Mouse (Mus musculus): ENCODE results near the gene Inpp5a. TPM values are rescaled to one million over a fixed set of nuclear protein-coding genes. Genes with fewer than 3 reads are reported as not detected.
A peak's percentile ranks its signal among the peaks of the same experiment; 100 is the strongest.

Inpp5a gene
- polyA plus RNA-seq, 1 experiment from 2014 or later: 22.4 TPM

GRCm38 (mm10) chr7:139475896-139476295, 87.0 kb downstream of the Inpp5a start:
- Histone ChIP-seq H3K9me3 (ENCODE audit: control insufficient read depth, low read length) (no peaks in the 10 kb centered on the region), H3K9ac (ENCODE audit: low read length) (no peak overlapping the region), H3K27me3 (ENCODE audit: control insufficient read depth, insufficient read depth, low read length) (no peaks in the 10 kb centered on the region), H3K36me3 (ENCODE audit: control insufficient read depth, insufficient read depth, low read length) (no peaks in the 10 kb centered on the region), H3K4me2 (ENCODE audit: low read depth, low read length, severe bottlenecking) (no peak overlapping the region), H3K27ac (ENCODE audit: low read depth, low read length) (no peak overlapping the region), H3K4me1 (replicated peaks; ENCODE audit: control insufficient read depth, insufficient read depth, low read length) (no peaks in the 10 kb centered on the region), H3K4me3 (ENCODE audit: low read depth, low read length) (no peak overlapping the region)
- DNase-seq (ENCODE audit: low spot score) (no peak), ATAC-seq (replicated peaks; ENCODE audit: low FRiP score) (no peak)
- 50% methylated on average over 4 of the region's 4 CpGs for WGBS

DNA sequence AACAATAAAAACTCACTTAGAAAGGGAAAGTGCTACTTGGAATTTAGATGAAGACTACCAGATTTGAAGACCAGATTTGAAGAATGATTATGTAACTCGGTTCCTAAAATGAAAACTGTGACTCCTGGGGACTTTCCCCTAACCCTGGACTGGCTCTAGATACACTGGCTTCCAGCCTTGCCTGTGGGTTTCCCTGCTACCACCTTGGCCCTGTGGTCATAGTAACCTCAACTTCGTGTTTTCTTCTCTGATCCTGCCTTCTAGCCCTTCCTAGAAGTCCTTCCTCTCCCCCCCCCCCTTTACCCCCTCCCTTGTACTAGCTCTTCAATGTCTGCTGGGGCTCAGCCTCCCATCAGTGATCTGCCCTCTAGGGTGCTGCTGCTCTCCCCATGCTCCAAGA, 87.8 kb downstream of the Inpp5a start:
- Histone ChIP-seq H3K4me2 (ENCODE audit: low read depth, low read length, severe bottlenecking) (no peak overlapping the region), H3K9me3 (ENCODE audit: control insufficient read depth, low read length) (no peaks in the 10 kb centered on the region), H3K4me1 (replicated peaks; ENCODE audit: control insufficient read depth, insufficient read depth, low read length) (no peaks in the 10 kb centered on the region), H3K36me3 (ENCODE audit: control insufficient read depth, insufficient read depth, low read length) (no peaks in the 10 kb centered on the region), H3K4me3 (ENCODE audit: low read depth, low read length) (no peak overlapping the region), H3K27me3 (ENCODE audit: control insufficient read depth, insufficient read depth, low read length) (no peaks in the 10 kb centered on the region), H3K27ac (ENCODE audit: low read depth, low read length) (no peak overlapping the region), H3K9ac (ENCODE audit: low read length) (no peak overlapping the region)
- ATAC-seq (replicated peaks; ENCODE audit: low FRiP score) (no peak), DNase-seq (ENCODE audit: low spot score) (no peak)
- 70% methylated on average over 2 of the region's 2 CpGs for WGBS

DNA sequence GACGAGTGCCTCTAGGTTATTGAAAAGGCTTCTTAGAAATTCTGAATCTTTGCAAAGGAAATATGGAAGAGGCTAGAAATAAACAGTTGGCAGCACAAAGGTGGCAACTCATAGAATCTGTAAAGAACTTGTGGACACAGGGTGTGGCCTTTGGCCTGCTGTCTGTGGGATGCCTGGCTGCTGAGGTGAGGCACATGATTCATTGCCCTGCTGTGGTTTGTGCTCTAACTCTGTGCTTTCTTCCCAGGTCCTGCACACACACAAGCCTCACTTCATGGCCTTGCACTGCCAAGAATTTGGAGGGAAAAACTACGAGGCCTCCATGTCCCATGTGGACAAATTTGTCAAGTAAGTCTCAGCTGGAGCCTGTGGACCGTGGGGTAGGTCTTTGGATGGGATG, 88.8 kb downstream of the Inpp5a start:
- DNase-seq (ENCODE audit: low spot score) (no peak), ATAC-seq (replicated peaks; ENCODE audit: low FRiP score) (no peak)
- Histone ChIP-seq H3K36me3 (ENCODE audit: control insufficient read depth, insufficient read depth, low read length) (no peaks in the 10 kb centered on the region), H3K4me3 (ENCODE audit: low read depth, low read length) (no peak overlapping the region), H3K9me3 (ENCODE audit: control insufficient read depth, low read length) (no peaks in the 10 kb centered on the region), H3K4me1 (replicated peaks; ENCODE audit: control insufficient read depth, insufficient read depth, low read length) (no peaks in the 10 kb centered on the region), H3K4me2 (ENCODE audit: low read depth, low read length, severe bottlenecking) (no peak overlapping the region), H3K27ac (ENCODE audit: low read depth, low read length) (no peak overlapping the region), H3K27me3 (ENCODE audit: control insufficient read depth, insufficient read depth, low read length) (no peaks in the 10 kb centered on the region), H3K9ac (ENCODE audit: low read length) (no peak overlapping the region)
- 88% methylated on average over 3 of the region's 3 CpGs for WGBS

- H3K27ac ChIP-seq (ENCODE audit: low read depth, low read length): no peak overlapping the region
- H3K36me3 ChIP-seq (ENCODE audit: control insufficient read depth, insufficient read depth, low read length): no peaks in the 10 kb centered on the region
- no peaks in the 10 kb centered on the region for H3K4me1 ChIP-seq (replicated peaks; ENCODE audit: control insufficient read depth, insufficient read depth, low read length)
- DNase-seq (ENCODE audit: low spot score) (no peak), ATAC-seq (replicated peaks; ENCODE audit: low FRiP score) (no peak)
- 86% methylated on average over 1 of the region's 1 CpGs for WGBS
- H3K27me3 ChIP-seq (ENCODE audit: control insufficient read depth, insufficient read depth, low read length): no peaks in the 10 kb centered on the region
- H3K4me3 ChIP-seq (ENCODE audit: low read depth, low read length): no peak overlapping the region
- H3K9me3 ChIP-seq (ENCODE audit: control insufficient read depth, low read length): no peaks in the 10 kb centered on the region
- no peak overlapping the region for H3K9ac ChIP-seq (ENCODE audit: low read length)
- H3K4me2 ChIP-seq (ENCODE audit: low read depth, low read length, severe bottlenecking): no peak overlapping the region
Observed at GRCm38 (mm10) chr7:139479077-139479476, 90.2 kb downstream of the Inpp5a start.

GRCm38 (mm10) chr7:139479626-139480025, 90.7 kb downstream of the Inpp5a start:
- H3K4me3 ChIP-seq (ENCODE audit: low read depth, low read length): no peak overlapping the region
- no peak overlapping the region for H3K9ac ChIP-seq (ENCODE audit: low read length)
- H3K36me3 ChIP-seq (ENCODE audit: control insufficient read depth, insufficient read depth, low read length): no peaks in the 10 kb centered on the region
- no peak overlapping the region for H3K27ac ChIP-seq (ENCODE audit: low read depth, low read length)
- WGBS: 79% methylated on average over 6 of the region's 6 CpGs
- H3K4me1 ChIP-seq (replicated peaks; ENCODE audit: control insufficient read depth, insufficient read depth, low read length): no peaks in the 10 kb centered on the region
- DNase-seq (ENCODE audit: low spot score) (no peak), ATAC-seq (replicated peaks; ENCODE audit: low FRiP score) (no peak)
- no peaks in the 10 kb centered on the region for H3K9me3 ChIP-seq (ENCODE audit: control insufficient read depth, low read length)
- H3K4me2 ChIP-seq (ENCODE audit: low read depth, low read length, severe bottlenecking): no peak overlapping the region
- H3K27me3 ChIP-seq (ENCODE audit: control insufficient read depth, insufficient read depth, low read length): no peaks in the 10 kb centered on the region

DNA sequence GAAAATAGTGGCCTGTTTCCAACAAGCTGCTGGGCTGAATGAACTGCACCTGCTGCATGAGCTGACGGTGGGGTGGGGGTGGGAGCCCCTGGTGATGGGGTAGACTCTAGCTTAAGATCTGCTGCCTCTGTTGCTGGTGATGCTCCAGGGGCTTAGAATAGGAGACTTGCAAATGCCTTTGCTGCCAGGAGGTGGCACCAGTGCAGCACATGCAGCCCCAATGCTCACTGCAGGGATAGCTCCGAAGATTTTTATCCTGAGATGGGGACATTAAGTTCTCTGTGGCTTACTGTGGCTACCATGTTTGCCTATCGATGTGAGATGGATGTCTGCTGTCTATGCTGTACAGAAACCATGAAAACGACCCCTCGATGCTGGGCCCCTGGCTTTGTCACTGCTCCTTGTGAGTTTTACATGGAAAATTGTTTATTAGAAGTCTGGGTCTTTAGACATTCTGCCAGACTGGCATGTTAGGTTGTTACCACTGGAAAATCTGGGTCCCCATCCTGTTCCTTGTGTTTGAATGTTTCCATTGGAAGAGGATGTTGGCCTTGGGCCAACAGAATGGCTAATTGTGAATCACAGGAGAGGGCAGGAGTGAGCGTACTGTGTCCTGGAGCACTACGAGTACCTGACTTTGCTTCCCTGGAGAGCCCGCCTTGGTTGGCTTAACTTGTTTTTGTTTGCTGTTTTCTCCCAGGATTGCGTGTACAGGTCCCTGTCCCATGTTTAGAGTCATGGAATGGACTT, 95.5 kb downstream of the Inpp5a start:
- H3K36me3 ChIP-seq (ENCODE audit: control insufficient read depth, insufficient read depth, low read length): no peaks in the 10 kb centered on the region
- no peaks in the 10 kb centered on the region for H3K9me3 ChIP-seq (ENCODE audit: control insufficient read depth, low read length)
- H3K4me1 ChIP-seq (replicated peaks; ENCODE audit: control insufficient read depth, insufficient read depth, low read length): no peaks in the 10 kb centered on the region
- WGBS: 62% methylated on average over 9 of the region's 9 CpGs
- H3K4me3 ChIP-seq (ENCODE audit: low read depth, low read length): no peak overlapping the region
- ATAC-seq (replicated peaks; ENCODE audit: low FRiP score): no peak; the same call in 1 of the 2 replicates
- no peak overlapping the region for H3K27ac ChIP-seq (ENCODE audit: low read depth, low read length)
- H3K9ac ChIP-seq (ENCODE audit: low read length): no peak overlapping the region
- H3K27me3 ChIP-seq (ENCODE audit: control insufficient read depth, insufficient read depth, low read length): no peaks in the 10 kb centered on the region
- DNase-seq (ENCODE audit: low spot score): peak; percentile 65
- H3K4me2 ChIP-seq (ENCODE audit: low read depth, low read length, severe bottlenecking): no peak overlapping the region

- 71% methylated on average over 3 of the region's 3 CpGs for WGBS
- peaks cover 5% of the 10 kb centered on the region for H3K27me3 ChIP-seq (ENCODE audit: control insufficient read depth, insufficient read depth, low read length)
Observed at GRCm38 (mm10) chr7:139489721-139490211, 100.9 kb downstream of the Inpp5a start.

DNA sequence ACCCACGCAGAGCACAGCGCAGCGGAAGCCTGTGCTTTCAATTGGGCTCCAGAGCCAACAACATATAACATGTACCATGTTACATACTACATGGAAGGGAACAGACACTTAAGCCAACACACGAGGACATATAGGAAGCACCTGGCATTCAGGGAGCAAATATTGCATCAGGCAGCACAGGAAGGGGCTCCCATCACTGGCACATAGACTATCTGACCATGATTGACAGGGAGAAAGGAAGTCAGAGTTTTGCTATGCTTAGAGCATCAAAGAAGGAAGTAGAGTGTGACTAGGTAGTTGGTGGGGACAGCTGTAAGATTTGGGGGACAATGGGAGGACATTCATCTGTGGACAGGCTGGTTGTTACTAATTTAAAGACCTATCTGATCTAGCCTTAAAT, 103.4 kb downstream of the Inpp5a start:
- DNase-seq (ENCODE audit: low spot score): no peak
- 94% methylated on average over 4 of the region's 4 CpGs for WGBS
- Histone ChIP-seq H3K36me3 (ENCODE audit: control insufficient read depth, insufficient read depth, low read length) (no peaks in the 10 kb centered on the region), H3K4me1 (replicated peaks; ENCODE audit: control insufficient read depth, insufficient read depth, low read length) (no peaks in the 10 kb centered on the region), H3K9ac (ENCODE audit: low read length) (no peak overlapping the region), H3K9me3 (ENCODE audit: control insufficient read depth, low read length) (no peaks in the 10 kb centered on the region), H3K4me3 (ENCODE audit: low read depth, low read length) (no peak overlapping the region), H3K4me2 (ENCODE audit: low read depth, low read length, severe bottlenecking) (no peak overlapping the region), H3K27me3 (ENCODE audit: control insufficient read depth, insufficient read depth, low read length) (peaks cover 27% of the 10 kb centered on the region), H3K27ac (ENCODE audit: low read depth, low read length) (no peak overlapping the region)
- ATAC-seq (replicated peaks; ENCODE audit: low FRiP score): no peak

More at GRCm38 (mm10) chr7:139489721-139490211, 100.9 kb downstream of the Inpp5a start:
- Histone ChIP-seq H3K9me3 (ENCODE audit: control insufficient read depth, low read length) (no peaks in the 10 kb centered on the region), H3K4me3 (ENCODE audit: low read depth, low read length) (no peak overlapping the region), H3K27ac (ENCODE audit: low read depth, low read length) (no peak overlapping the region), H3K4me1 (replicated peaks; ENCODE audit: control insufficient read depth, insufficient read depth, low read length) (no peaks in the 10 kb centered on the region), H3K4me2 (ENCODE audit: low read depth, low read length, severe bottlenecking) (no peak overlapping the region), H3K36me3 (ENCODE audit: control insufficient read depth, insufficient read depth, low read length) (no peaks in the 10 kb centered on the region), H3K9ac (ENCODE audit: low read length) (no peak overlapping the region)
- no peak for ATAC-seq (replicated peaks; ENCODE audit: low FRiP score)
- DNase-seq (ENCODE audit: low spot score): no peak

GRCm38 (mm10) chr7:139492946-139493345, 104.0 kb downstream of the Inpp5a start:
- Histone ChIP-seq H3K9ac (ENCODE audit: low read length) (no peak overlapping the region), H3K27ac (ENCODE audit: low read depth, low read length) (no peak overlapping the region), H3K4me2 (ENCODE audit: low read depth, low read length, severe bottlenecking) (no peak overlapping the region), H3K4me1 (replicated peaks; ENCODE audit: control insufficient read depth, insufficient read depth, low read length) (no peaks in the 10 kb centered on the region), H3K36me3 (ENCODE audit: control insufficient read depth, insufficient read depth, low read length) (no peaks in the 10 kb centered on the region), H3K9me3 (ENCODE audit: control insufficient read depth, low read length) (no peaks in the 10 kb centered on the region), H3K27me3 (ENCODE audit: control insufficient read depth, insufficient read depth, low read length) (peaks cover 27% of the 10 kb centered on the region), H3K4me3 (ENCODE audit: low read depth, low read length) (no peak overlapping the region)
- no peak for ATAC-seq (replicated peaks; ENCODE audit: low FRiP score)
- no peak for DNase-seq (ENCODE audit: low spot score)
- WGBS: 30% methylated on average over 2 of the region's 2 CpGs

All from forebrain, embryonic 11.5 days (tissue).